Mouse (Mus musculus): ENCODE measurements around the gene Hsd17b12.

Gene Hsd17b12

DNA sequence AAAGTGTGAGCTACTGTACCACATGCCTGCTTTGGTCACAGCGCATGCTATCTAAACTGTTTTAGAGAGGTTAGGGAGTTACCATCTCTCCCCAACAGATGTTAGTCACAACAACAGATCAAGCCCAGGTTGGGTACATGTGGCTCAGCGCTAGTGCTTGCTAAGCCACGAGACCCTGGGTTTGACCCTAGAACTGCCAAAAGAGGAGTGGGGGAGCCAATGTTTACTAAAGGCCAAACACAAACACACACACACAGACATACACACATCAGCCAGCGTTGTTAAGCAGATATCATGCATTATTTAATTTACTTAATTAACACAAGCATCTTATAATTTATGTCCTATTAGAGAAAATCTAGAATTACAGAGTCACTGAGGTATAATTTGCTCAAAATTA is 155.8 kb downstream of the Hsd17b12 start:
- DNase-seq: no peak

DNA sequence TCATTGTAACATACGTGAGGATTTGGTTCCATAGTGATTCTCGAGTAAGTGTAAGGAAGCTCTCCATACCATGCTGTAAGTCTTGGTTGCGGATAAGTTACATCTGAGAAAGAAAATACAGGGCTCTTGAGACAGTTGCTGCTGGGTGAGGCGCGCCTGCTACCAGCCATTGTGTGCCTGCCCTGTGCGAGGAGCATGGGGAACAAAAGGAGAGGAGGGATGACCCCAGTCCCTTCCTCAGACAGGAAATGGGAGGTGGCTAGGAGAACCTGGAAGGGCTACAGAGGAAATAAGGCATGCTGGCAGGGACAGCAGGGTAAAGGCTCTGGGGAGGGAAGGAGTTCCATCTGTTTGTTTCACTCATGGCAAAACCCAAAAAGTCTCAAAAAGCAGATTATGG is 156.4 kb downstream of the Hsd17b12 start:
- no peak for DNase-seq

DNA sequence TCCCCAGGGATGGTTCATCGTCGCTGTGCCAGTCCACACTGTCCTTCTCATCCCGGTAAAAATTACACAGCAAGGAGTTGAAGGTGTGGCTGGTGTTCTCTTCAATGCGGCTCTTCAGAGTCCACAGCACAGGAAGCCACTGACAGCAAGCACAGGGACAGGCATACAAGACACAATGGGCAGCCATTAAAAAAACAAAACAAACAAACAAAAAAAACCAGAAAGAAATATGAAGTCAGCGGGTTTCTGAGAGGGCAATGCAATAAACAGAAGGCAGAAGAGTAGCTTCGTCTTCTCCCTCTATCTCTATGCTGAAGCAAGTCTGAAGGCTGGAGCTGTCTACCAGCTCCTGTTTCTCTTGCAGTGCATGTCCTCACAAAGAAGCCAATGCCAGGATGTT is 161.5 kb downstream of the Hsd17b12 start, which contains the start of gene Gm27027:
Gene Gm27027 (minus strand): TSS at position 101 of the 400 bp plus-strand sequence.
- DNase-seq: no peak

DNA sequence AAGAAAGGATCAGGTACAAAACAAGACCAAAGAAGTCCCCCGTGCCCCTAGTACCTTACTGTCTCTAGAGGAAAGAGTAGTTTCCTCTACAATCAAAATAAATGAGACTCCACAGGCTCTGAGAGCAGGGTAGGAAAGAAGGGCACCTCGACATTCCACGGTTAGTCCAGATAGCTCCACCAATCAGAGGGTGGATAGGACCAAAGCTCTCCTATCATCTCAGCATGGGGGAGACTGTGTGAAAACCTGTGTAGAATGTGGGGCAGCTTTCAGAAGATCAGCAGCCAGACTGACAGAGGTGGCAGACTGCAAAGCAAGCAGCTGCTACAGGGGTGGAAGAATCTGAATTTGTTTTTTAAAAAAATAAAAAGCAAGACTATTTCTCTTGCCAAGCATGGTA is 165.0 kb downstream of the Hsd17b12 start:
- no peak for DNase-seq

GRCm38 (mm10) chr2:93992259-93992658 is 165.5 kb downstream of the Hsd17b12 start:
- no peak for DNase-seq

DNA sequence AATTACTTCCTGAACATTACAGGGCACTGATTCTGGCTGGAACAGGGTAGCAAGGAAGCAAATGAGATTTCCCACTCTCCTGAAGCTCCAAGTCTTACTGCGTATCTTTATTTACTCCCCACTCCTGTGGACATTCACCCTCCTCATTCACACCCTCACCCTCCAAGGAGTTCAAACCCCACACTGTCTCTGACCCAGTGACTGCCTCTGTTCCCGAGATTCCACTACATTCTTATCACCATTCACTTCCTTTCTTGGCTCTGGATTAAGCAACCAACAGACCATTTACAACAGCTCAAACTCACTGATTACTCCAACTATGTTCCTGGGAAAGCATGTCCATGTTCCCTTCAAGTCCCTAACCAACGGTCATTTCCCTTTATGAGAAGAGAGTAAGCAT is 166.4 kb downstream of the Hsd17b12 start:
- DNase-seq: no peak

GRCm38 (mm10) chr2:93988440-93988839 is 169.3 kb downstream of the Hsd17b12 start:
- no peak for DNase-seq
